Mouse (Mus musculus) left cerebral cortex, postnatal 36 days (tissue): ENCODE results near the gene Cmtm2a. TPM values are rescaled to one million over a fixed set of nuclear protein-coding genes. Genes with fewer than 3 reads are reported as not detected.

Source experiments
- DNase-seq, 2 experiments: peaks; one replicate each; pipeline ENCODE4 v3.0.0; 2021 to 2022; ENCODE audit warnings: low spot score in 2 of 2, mixed read lengths in 1 of 2
- intact Hi-C: fragments of 180-260 bp; cut with DNase I; formaldehyde crosslinking; loops from one replicate; pipeline ENCODE4 v1.15.1; 2025
- total RNA-seq, 2 experiments: library from RNA; stranded (reverse); gene quantifications; 2 replicates each; pipeline ENCODE4 v1.2.3; 2021

Gene Cmtm2a
- total RNA-seq, 2 experiments from 2014 or later, result not detected

DNA sequence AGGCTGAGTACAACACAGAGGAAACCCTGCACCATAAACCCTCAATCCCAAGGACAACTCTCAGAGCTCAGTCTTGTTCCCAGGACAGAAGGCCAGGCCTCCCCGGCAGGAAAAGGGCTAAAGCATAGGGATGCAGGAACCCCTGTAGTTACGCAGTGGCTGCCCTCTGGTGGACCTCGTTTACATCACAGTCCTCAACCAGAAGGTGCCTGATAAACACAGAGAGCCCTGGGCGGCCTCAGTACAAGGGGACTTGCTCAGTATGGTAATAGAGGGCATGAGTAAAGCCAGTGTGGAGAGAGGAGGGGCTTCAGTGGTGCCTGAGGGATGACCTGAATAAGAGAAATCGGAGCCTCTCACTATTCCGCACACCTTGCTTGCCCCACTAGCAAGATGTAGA is 58.4 kb downstream of the Cmtm2a start:
- intact Hi-C loops, result no loop called here
- no peak for DNase-seq

DNA sequence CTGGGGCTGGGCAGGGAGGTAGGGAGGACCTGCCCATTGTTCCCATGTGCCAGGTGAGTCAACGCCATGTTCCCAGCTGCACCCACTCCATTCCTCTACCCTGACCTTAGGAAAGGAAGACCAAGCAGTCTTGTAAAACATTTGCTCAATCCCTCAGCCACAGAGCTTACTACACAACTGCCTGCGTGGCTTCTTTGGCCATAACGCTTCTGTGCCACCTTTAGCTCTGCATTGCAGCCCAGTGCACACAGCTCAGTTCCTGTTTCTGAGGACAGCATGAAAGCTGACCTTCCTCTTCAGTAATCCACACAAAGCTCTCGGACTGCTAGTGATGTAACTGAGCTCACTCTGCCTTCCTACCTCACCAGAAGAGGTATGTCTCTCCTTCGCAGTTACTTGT is 60.1 kb downstream of the Cmtm2a start:
- intact Hi-C loops, result no loop called here
- no peak for DNase-seq

DNA sequence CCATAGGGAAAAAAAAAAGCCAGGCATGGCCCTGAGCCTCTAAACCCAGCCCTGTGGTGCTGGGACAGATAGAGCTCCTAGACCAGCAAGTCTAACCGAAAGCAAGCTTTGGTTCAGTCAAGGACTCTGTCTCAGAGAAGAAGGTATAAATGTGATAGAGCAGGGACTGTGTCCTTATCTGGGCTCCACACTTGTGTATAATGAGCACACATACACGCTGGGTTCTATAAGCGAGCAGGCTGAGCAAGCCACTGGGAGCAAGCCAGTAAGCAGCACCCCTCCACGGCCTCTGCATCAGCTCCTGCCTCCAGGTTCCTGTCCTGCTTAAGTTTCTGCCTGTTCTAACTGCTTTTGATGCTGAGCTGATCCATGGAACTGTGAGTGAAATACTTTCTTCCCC is 60.9 kb downstream of the Cmtm2a start:
- intact Hi-C loops, result no loop called here
- no peak for DNase-seq

Other genes with a start within 250 kb of the Cmtm2a start
- 10 to 100 TPM; 10.4 to 11.6 TPM for gene Cdh5, start 191.6 kb downstream of the Cmtm2a start, total RNA-seq
- gene Bean1, start 122.7 kb downstream of the Cmtm2a start, total RNA-seq, result 10 to 100 TPM; 11.0 to 11.6 TPM
- 10 to 100 TPM; 41.3 to 41.5 TPM for gene Tk2, start 44.6 kb downstream of the Cmtm2a start, total RNA-seq
- gene Cklf, start 42.3 kb downstream of the Cmtm2a start, total RNA-seq, result 1 to 10 TPM; 4.9 to 9.4 TPM
- gene Gm45711, start 16.9 kb upstream of the Cmtm2a start, total RNA-seq, result not detected
- not detected for gene Cmtm1, start 17.0 kb upstream of the Cmtm2a start, total RNA-seq
- gene Gm11020, start 28.4 kb upstream of the Cmtm2a start, total RNA-seq, result not detected
- not detected for gene Cmtm2b, start 29.0 kb upstream of the Cmtm2a start, total RNA-seq
- gene Cmtm3, start 46.2 kb upstream of the Cmtm2a start, total RNA-seq, result 10 to 100 TPM; 11.9 to 12.1 TPM
- 10 to 100 TPM; 79.5 to 82.1 TPM for gene Cmtm4, start 102.6 kb upstream of the Cmtm2a start, total RNA-seq
- 100 to 1,000 TPM; 276 to 310 TPM for gene Dync1li2, start 149.9 kb upstream of the Cmtm2a start, total RNA-seq
- 1 to 10 TPM; 1.8 to 2.9 TPM for gene Terb1, start 216.7 kb upstream of the Cmtm2a start, total RNA-seq
- 10 to 100 TPM; 43.5 to 49.6 TPM for gene Nae1, start 241.5 kb upstream of the Cmtm2a start, total RNA-seq
- 10 to 100 TPM; 24.7 to 34.0 TPM for gene Car7, start 241.5 kb upstream of the Cmtm2a start, total RNA-seq